Mouse (Mus musculus): ENCODE results near the gene Kif14. TPM values are rescaled to one million over a fixed set of nuclear protein-coding genes. Genes with fewer than 3 reads are reported as not detected.
A peak's percentile ranks its signal among the peaks of the same experiment; 100 is the strongest.

Gene Kif14
- polyA plus RNA-seq, 1 experiment from 2014 or later, result 11.6 TPM

DNA sequence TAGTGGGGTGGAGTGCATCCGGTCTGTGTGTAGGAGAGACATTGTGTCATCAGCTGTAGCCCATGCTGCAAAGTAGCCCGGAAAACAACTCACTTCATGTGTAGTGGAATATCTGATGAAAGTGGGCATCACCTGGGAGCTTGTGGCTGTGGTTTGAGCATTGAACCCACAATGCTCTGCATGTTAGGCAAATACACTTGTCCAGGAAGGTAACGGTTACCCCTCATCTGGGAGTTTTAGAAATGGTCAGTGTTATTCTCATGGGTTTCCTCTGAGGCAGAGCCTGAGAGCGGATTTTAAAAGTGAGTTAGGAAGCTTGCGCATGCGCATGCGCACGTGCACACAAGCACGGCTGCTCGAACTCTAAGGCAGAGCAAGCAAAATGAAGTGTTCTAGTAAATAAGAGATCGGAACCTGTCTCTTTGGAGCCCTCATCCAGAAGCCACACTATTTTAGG, 102.6 kb downstream of the Kif14 start:
- Histone ChIP-seq H3K27ac (ENCODE audit: low read depth, low read length) (no peak overlapping the region), H3K36me3 (ENCODE audit: control insufficient read depth, insufficient read depth, low read length) (no peaks in the 10 kb centered on the region), H3K4me2 (replicated peaks; ENCODE audit: low read depth, low read length) (no peak overlapping the region), H3K4me1 (ENCODE audit: control insufficient read depth, insufficient read depth, low read length) (peaks cover 7% of the 10 kb centered on the region; the same call in 1 of the 2 replicates), H3K4me3 (ENCODE audit: low read length) (no peak overlapping the region), H3K27me3 (ENCODE audit: control insufficient read depth, insufficient read depth, low read length) (no peaks in the 10 kb centered on the region), H3K9ac (ENCODE audit: low read depth, low read length) (no peak overlapping the region), H3K9me3 (ENCODE audit: control insufficient read depth, low read length) (no peaks in the 10 kb centered on the region)
- 93% methylated on average over 11 of the region's 11 CpGs for WGBS
- no peak for ATAC-seq (ENCODE audit: low FRiP score, low TSS enrichment)

DNA sequence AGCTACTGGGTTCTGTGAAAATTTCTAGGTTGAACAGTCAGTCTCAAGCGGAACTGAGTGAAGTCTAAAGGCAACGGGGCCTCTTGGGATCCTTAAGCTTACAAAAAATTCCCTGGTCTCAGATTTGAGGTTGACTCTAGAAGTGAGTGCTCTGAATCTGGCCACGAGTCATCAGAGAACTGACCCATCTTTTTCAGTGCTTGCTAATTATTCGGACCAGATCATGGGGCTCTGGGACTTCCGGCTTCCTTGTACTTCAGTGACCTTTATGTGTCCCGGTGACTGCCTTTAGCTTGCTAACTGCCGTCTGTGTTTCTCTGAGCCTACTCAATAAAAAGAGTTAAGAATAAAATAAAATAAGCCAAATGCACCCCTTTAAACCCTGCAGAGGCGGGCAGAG, 103.1 kb downstream of the Kif14 start:
- ATAC-seq (ENCODE audit: low FRiP score, low TSS enrichment), result no peak
- Histone ChIP-seq H3K4me3 (ENCODE audit: low read length) (no peak overlapping the region), H3K9me3 (ENCODE audit: control insufficient read depth, low read length) (no peaks in the 10 kb centered on the region), H3K4me1 (ENCODE audit: control insufficient read depth, insufficient read depth, low read length) (peaks cover 7% of the 10 kb centered on the region; the same call in 1 of the 2 replicates), H3K27me3 (ENCODE audit: control insufficient read depth, insufficient read depth, low read length) (no peaks in the 10 kb centered on the region), H3K9ac (ENCODE audit: low read depth, low read length) (no peak overlapping the region), H3K36me3 (ENCODE audit: control insufficient read depth, insufficient read depth, low read length) (no peaks in the 10 kb centered on the region), H3K27ac (ENCODE audit: low read depth, low read length) (no peak overlapping the region), H3K4me2 (replicated peaks; ENCODE audit: low read depth, low read length) (no peak overlapping the region)
- WGBS, result 69% methylated on average over 8 of the region's 8 CpGs

DNA sequence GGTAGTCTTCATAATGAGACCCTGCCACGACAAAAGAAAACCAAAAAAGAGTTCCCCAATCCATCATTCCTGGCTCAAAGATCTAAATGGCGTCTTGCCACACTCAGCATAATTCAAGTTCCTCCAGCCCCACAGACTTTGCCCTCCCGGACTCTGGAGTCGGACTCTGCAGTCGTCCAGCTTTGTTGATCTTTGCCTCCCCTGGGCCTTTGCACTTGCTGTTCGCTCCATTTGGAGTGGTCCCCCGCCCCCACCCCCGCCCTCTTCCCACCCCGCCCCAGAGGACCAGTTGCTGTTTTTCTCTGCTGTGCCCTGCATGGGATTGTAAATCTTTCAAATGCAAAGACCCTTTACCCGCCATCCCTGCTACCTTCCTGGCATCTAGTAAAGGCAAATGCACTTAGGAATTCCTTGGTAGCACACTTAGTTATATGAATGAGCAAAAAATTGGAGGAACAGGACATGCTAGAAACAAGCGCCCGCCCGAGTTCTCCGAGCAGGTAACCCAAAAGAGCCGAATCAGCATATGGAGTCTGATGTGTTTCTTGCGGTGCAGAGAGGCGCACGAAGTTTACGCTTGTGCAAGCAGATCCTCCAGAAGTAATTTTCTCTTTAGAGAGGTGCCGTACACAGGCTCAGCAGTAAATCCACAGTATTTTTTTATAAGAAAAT, 103.6 kb downstream of the Kif14 start:
- no peaks in the 10 kb centered on the region for H3K9me3 ChIP-seq (ENCODE audit: control insufficient read depth, low read length)
- no peaks in the 10 kb centered on the region for H3K36me3 ChIP-seq (ENCODE audit: control insufficient read depth, insufficient read depth, low read length)
- peak overlapping the region; percentile 14; the same call in 1 of the 2 replicates for H3K4me3 ChIP-seq (ENCODE audit: low read length)
- no peak overlapping the region for H3K9ac ChIP-seq (ENCODE audit: low read depth, low read length)
- H3K27me3 ChIP-seq (ENCODE audit: control insufficient read depth, insufficient read depth, low read length), result no peaks in the 10 kb centered on the region
- no peak overlapping the region for H3K27ac ChIP-seq (ENCODE audit: low read depth, low read length)
- peak overlapping the region; percentile 39 for H3K4me2 ChIP-seq (replicated peaks; ENCODE audit: low read depth, low read length)
- 24% methylated on average over 20 of the region's 20 CpGs for WGBS
- ATAC-seq (ENCODE audit: low FRiP score, low TSS enrichment), result peak; percentile 55
- H3K4me1 ChIP-seq (ENCODE audit: control insufficient read depth, insufficient read depth, low read length), result peaks cover 7% of the 10 kb centered on the region; the same call in 1 of the 2 replicates

DNA sequence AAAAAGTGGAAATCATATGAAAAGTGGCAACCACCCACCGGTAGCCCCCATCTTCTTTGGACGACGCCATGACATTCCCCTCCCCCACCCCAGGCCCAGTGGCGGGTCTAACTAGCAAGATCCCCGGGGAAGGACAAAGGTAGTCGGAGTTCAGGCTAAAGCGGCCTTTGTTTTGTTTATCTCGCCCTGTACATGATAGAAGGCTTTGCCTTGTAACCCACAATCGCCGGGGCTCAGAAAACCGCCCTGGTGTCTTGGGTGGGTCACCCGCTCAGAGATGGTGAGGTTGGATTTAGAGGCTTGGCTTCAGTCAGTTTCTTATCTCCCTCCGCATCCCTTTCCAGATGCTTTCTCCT, 104.1 kb downstream of the Kif14 start:
- Histone ChIP-seq H3K9ac (ENCODE audit: low read depth, low read length) (no peak overlapping the region), H3K4me3 (ENCODE audit: low read length) (peak overlapping the region; percentile 14; the same call in 1 of the 2 replicates), H3K9me3 (ENCODE audit: control insufficient read depth, low read length) (no peaks in the 10 kb centered on the region), H3K27me3 (ENCODE audit: control insufficient read depth, insufficient read depth, low read length) (no peaks in the 10 kb centered on the region), H3K4me2 (replicated peaks; ENCODE audit: low read depth, low read length) (peak overlapping the region; percentile 39), H3K4me1 (ENCODE audit: control insufficient read depth, insufficient read depth, low read length) (peaks cover 7% of the 10 kb centered on the region; the same call in 1 of the 2 replicates), H3K27ac (ENCODE audit: low read depth, low read length) (no peak overlapping the region), H3K36me3 (ENCODE audit: control insufficient read depth, insufficient read depth, low read length) (no peaks in the 10 kb centered on the region)
- no peak for ATAC-seq (ENCODE audit: low FRiP score, low TSS enrichment)
- 11% methylated on average over 13 of the region's 13 CpGs for WGBS

- no peaks in the 10 kb centered on the region for H3K36me3 ChIP-seq (ENCODE audit: control insufficient read depth, insufficient read depth, low read length)
- no peak overlapping the region for H3K4me3 ChIP-seq (ENCODE audit: low read length)
- H3K4me2 ChIP-seq (replicated peaks; ENCODE audit: low read depth, low read length), result no peak overlapping the region
- H3K27ac ChIP-seq (ENCODE audit: low read depth, low read length), result no peak overlapping the region
- WGBS, result 88% methylated on average over 9 of the region's 9 CpGs
- no peaks in the 10 kb centered on the region for H3K9me3 ChIP-seq (ENCODE audit: control insufficient read depth, low read length)
- H3K4me1 ChIP-seq (ENCODE audit: control insufficient read depth, insufficient read depth, low read length), result peaks cover 7% of the 10 kb centered on the region; the same call in 1 of the 2 replicates
- H3K27me3 ChIP-seq (ENCODE audit: control insufficient read depth, insufficient read depth, low read length), result no peaks in the 10 kb centered on the region
- no peak overlapping the region for H3K9ac ChIP-seq (ENCODE audit: low read depth, low read length)
- no peak for ATAC-seq (ENCODE audit: low FRiP score, low TSS enrichment)
Measured at GRCm38 (mm10) chr1:136570976-136571375, 104.8 kb downstream of the Kif14 start.

DNA sequence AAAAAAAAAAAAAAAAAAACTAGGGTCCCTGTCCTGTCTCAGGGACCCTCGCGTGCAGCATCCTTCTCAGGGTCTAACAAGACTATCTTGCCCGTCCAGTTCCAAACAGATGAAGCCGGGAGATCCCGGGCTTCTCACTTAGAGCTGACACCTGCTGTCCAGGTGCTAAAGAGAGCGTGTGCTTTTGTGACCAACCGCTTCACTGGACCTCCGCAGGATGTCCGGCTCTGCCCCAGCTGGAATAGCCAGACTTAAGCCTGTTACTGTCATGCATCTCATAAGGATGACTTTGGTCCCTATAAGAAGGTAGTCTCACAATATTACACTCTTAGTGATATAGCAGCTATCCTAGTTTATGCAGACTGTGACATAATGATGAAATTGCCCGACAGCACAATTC, 105.4 kb downstream of the Kif14 start:
- H3K9me3 ChIP-seq (ENCODE audit: control insufficient read depth, low read length), result no peaks in the 10 kb centered on the region
- ATAC-seq (ENCODE audit: low FRiP score, low TSS enrichment), result no peak
- WGBS, result 90% methylated on average over 10 of the region's 10 CpGs

DNA sequence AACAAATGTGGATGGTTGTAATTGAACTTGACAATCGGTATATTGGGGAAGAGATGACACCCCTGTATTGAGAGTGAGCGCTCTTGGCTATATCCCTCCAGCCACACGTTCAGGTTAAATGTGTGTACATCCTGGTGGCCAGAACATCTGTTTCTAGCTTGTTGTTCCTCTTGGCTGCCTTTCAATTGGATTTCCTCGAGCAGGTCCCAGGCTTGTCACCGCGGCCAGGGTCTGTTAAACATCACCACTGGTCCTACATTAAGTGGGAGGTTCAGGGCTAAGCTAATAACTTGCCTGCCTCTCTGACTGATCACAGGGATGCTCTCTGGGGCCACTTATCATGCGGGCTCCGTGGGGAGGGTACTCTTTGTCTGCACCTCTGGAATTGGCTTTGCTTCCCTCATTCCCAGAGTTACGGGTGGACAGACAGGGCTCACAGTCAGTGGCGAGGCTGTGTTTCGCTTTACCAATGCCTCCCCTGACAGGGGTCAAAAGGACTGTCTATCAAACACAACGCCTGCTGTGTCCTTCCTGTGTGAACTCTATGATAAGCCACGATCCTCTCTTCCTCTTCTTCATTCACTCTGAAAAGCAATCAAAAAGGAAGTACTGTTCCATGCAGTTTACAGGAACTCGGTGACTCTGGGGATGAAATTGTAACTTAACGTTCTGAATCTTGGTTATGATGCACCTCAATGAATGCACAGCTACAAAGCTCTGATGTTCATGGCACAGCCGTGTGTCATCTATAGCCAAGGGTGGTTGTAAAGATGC, 111.9 kb downstream of the Kif14 start:
- 20% methylated on average over 16 of the region's 16 CpGs for WGBS
- no peak overlapping the region for H3K9ac ChIP-seq (ENCODE audit: low read depth, low read length)
- no peaks in the 10 kb centered on the region; the same call in 1 of the 2 replicates for H3K27me3 ChIP-seq (ENCODE audit: control insufficient read depth, insufficient read depth, low read length)
- no peak overlapping the region for H3K27ac ChIP-seq (ENCODE audit: low read depth, low read length)
- H3K36me3 ChIP-seq (ENCODE audit: control insufficient read depth, insufficient read depth, low read length), result no peaks in the 10 kb centered on the region
- H3K4me2 ChIP-seq (replicated peaks; ENCODE audit: low read depth, low read length), result no peak overlapping the region
- no peak overlapping the region for H3K4me3 ChIP-seq (ENCODE audit: low read length)
- H3K9me3 ChIP-seq (ENCODE audit: control insufficient read depth, low read length), result no peaks in the 10 kb centered on the region
- ATAC-seq (ENCODE audit: low FRiP score, low TSS enrichment), result peak; percentile 93
- peaks cover 3% of the 10 kb centered on the region; the same call in 1 of the 2 replicates for H3K4me1 ChIP-seq (ENCODE audit: control insufficient read depth, insufficient read depth, low read length)

More for the DNA sequence above, 105.4 kb downstream of the Kif14 start:
- no peak overlapping the region for H3K4me3 ChIP-seq (ENCODE audit: low read length)
- H3K9ac ChIP-seq (ENCODE audit: low read depth, low read length), result no peak overlapping the region
- no peaks in the 10 kb centered on the region for H3K27me3 ChIP-seq (ENCODE audit: control insufficient read depth, insufficient read depth, low read length)
- no peak overlapping the region for H3K4me2 ChIP-seq (replicated peaks; ENCODE audit: low read depth, low read length)
- H3K36me3 ChIP-seq (ENCODE audit: control insufficient read depth, insufficient read depth, low read length), result no peaks in the 10 kb centered on the region
- H3K27ac ChIP-seq (ENCODE audit: low read depth, low read length), result no peak overlapping the region
- peaks cover 7% of the 10 kb centered on the region; the same call in 1 of the 2 replicates for H3K4me1 ChIP-seq (ENCODE audit: control insufficient read depth, insufficient read depth, low read length)

DNA sequence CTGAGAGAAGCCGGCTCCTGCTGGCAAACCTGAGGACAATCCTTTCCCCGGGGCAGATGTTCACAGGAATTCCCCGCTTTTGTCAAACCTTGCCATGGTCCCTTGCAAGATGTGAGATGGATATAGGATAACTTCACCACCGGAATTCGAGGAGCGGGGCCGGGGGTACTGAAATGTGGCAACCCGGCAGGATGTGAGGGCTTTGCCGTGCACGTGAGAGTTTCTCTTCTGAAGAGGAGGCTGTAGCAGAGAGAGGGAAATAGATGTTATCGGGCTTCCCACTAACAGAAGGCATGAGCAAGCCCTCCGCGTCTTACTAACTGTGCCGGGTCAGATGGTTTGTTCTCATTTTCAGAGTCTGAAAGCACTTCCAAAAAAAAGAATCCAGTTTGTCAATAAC, 113.2 kb downstream of the Kif14 start:
- no peaks in the 10 kb centered on the region for H3K36me3 ChIP-seq (ENCODE audit: control insufficient read depth, insufficient read depth, low read length)
- no peak overlapping the region for H3K27ac ChIP-seq (ENCODE audit: low read depth, low read length)
- H3K4me3 ChIP-seq (ENCODE audit: low read length), result no peak overlapping the region
- 78% methylated on average over 14 of the region's 14 CpGs for WGBS
- no peak overlapping the region for H3K4me2 ChIP-seq (replicated peaks; ENCODE audit: low read depth, low read length)
- H3K27me3 ChIP-seq (ENCODE audit: control insufficient read depth, insufficient read depth, low read length), result no peaks in the 10 kb centered on the region; the same call in 1 of the 2 replicates
- ATAC-seq (ENCODE audit: low FRiP score, low TSS enrichment), result no peak
- no peaks in the 10 kb centered on the region for H3K9me3 ChIP-seq (ENCODE audit: control insufficient read depth, low read length)
- H3K4me1 ChIP-seq (ENCODE audit: control insufficient read depth, insufficient read depth, low read length), result peaks cover 3% of the 10 kb centered on the region; the same call in 1 of the 2 replicates
- H3K9ac ChIP-seq (ENCODE audit: low read depth, low read length), result no peak overlapping the region

- H3K27me3 ChIP-seq (ENCODE audit: control insufficient read depth, insufficient read depth, low read length), result no peaks in the 10 kb centered on the region; the same call in 1 of the 2 replicates
- no peaks in the 10 kb centered on the region for H3K9me3 ChIP-seq (ENCODE audit: control insufficient read depth, low read length)
- no peak overlapping the region for H3K4me2 ChIP-seq (replicated peaks; ENCODE audit: low read depth, low read length)
- H3K9ac ChIP-seq (ENCODE audit: low read depth, low read length), result no peak overlapping the region
- peaks cover 3% of the 10 kb centered on the region; the same call in 1 of the 2 replicates for H3K4me1 ChIP-seq (ENCODE audit: control insufficient read depth, insufficient read depth, low read length)
- WGBS, result 92% methylated on average over 8 of the region's 8 CpGs
- ATAC-seq (ENCODE audit: low FRiP score, low TSS enrichment), result no peak
- H3K4me3 ChIP-seq (ENCODE audit: low read length), result no peak overlapping the region
- H3K36me3 ChIP-seq (ENCODE audit: control insufficient read depth, insufficient read depth, low read length), result no peaks in the 10 kb centered on the region
- no peak overlapping the region for H3K27ac ChIP-seq (ENCODE audit: low read depth, low read length)
Measured at GRCm38 (mm10) chr1:136580266-136580665, 114.1 kb downstream of the Kif14 start.
